Mouse (Mus musculus) myocyte (in vitro differentiated cells): ENCODE data around the gene Yif1b. TPM values are rescaled to one million over a fixed set of nuclear protein-coding genes. Genes with fewer than 3 reads are reported as not detected.
"Not testable (repeated sequence)": the region's sequence is repeated elsewhere in the genome, so short reads cannot be mapped to it uniquely, and the experiment has no call there.

Experiments
- H3K27me3 ChIP-seq: one replicate; pipeline ENCODE4 v1.6.1; 2011; ENCODE audit not compliant: control insufficient read depth, insufficient read depth, insufficient read length
- H3K36me3 ChIP-seq: one replicate; pipeline ENCODE4 v1.6.1; 2011; ENCODE audit not compliant: control insufficient read depth, insufficient read depth
- H3K4me2 ChIP-seq: one replicate; pipeline ENCODE4 v1.6.1; 2011; ENCODE audit warnings: low read depth, control low read depth
- H3K4me3 ChIP-seq: one replicate; pipeline ENCODE4 v1.5.1; 2011; ENCODE audit warnings: mild to moderate bottlenecking, control low read depth, moderate library complexity
- H3K79me2 ChIP-seq: one replicate; pipeline ENCODE4 v1.6.1; 2011; ENCODE audit not compliant: control insufficient read depth, insufficient read depth
- H3ac ChIP-seq: one replicate; pipeline ENCODE4 v1.6.1; 2011; ENCODE audit not compliant: control insufficient read depth, insufficient read length
- CEBPB ChIP-seq: IDR thresholded peaks from 2 replicates; pipeline ENCODE4 v1.6.1; 2011; ENCODE audit warnings: mild to moderate bottlenecking, moderate library complexity; ENCODE audit not compliant: poor library complexity, insufficient read depth, severe bottlenecking
- E2F4 ChIP-seq: IDR thresholded peaks from one replicate; pipeline ENCODE4 v1.6.1; 2011; ENCODE audit warnings: mild to moderate bottlenecking, control low read depth, moderate library complexity; ENCODE audit not compliant: insufficient read depth
- MAX ChIP-seq: IDR thresholded peaks from one replicate; pipeline ENCODE4 v1.6.1; 2011; ENCODE audit warnings: low read depth, mild to moderate bottlenecking, control low read depth
- MYOD1 ChIP-seq, 3 experiments: IDR thresholded peaks; one replicate each; pipeline ENCODE4 v1.6.1; 2011; ENCODE audit warnings: control low read depth in 2 of 3, low read depth in 2 of 3, mild to moderate bottlenecking in 2 of 3, moderate library complexity in 1 of 3; ENCODE audit not compliant: insufficient read length in 2 of 3, control insufficient read depth in 1 of 3
- MYOG ChIP-seq, 3 experiments: IDR thresholded peaks; one replicate each; pipeline ENCODE4 v1.6.1; 2011; ENCODE audit warnings: control low read depth in 2 of 3, low read depth in 2 of 3, mild to moderate bottlenecking in 2 of 3; ENCODE audit not compliant: insufficient read length in 2 of 3, control insufficient read depth in 1 of 3, insufficient read depth in 1 of 3
- POLR2A ChIP-seq: IDR thresholded peaks from one replicate; pipeline ENCODE4 v1.6.1; 2011; ENCODE audit warnings: low read depth, mild to moderate bottlenecking, control low read depth, moderate library complexity; ENCODE audit not compliant: insufficient read length
- POLR2AphosphoS2 ChIP-seq: IDR thresholded peaks from one replicate; pipeline ENCODE4 v1.6.1; 2011; ENCODE audit warnings: low read depth, control low read depth; ENCODE audit not compliant: insufficient read length
- REST ChIP-seq: IDR thresholded peaks from one replicate; pipeline ENCODE4 v1.6.1; 2011; ENCODE audit warnings: mild to moderate bottlenecking, control low read depth, moderate library complexity; ENCODE audit not compliant: insufficient read depth, insufficient read length
- SRF ChIP-seq: IDR thresholded peaks from one replicate; pipeline ENCODE4 v1.6.1; 2011; ENCODE audit warnings: low read depth; ENCODE audit not compliant: control insufficient read depth, insufficient read length
- TCF12 ChIP-seq: IDR thresholded peaks from one replicate; pipeline ENCODE4 v1.6.1; 2011; ENCODE audit warnings: mild to moderate bottlenecking, control low read depth; ENCODE audit not compliant: poor library complexity, insufficient read depth, severe bottlenecking
- TCF3 ChIP-seq: IDR thresholded peaks from one replicate; pipeline ENCODE4 v1.6.1; 2011; ENCODE audit warnings: low read depth, control low read depth; ENCODE audit not compliant: insufficient read length
- USF1 ChIP-seq: IDR thresholded peaks from one replicate; pipeline ENCODE4 v1.6.1; 2011; ENCODE audit warnings: low read depth, mild to moderate bottlenecking, control low read depth, moderate library complexity
- polyA plus RNA-seq: library from polyadenylated mRNA; unstranded; fragments of >200 nt; fragmentation: generic; extraction: Trizol; gene quantifications from one replicate; pipeline ENCODE4 v1.2.1, GENCODE M21; 2012; ENCODE audit warnings: missing spikeins

Gene Yif1b
- polyA plus RNA-seq, 1 experiment: 166 TPM

GRCm38 (mm10) chr7:29232247-29233013 is 5.7 kb upstream of the Yif1b start, which contains the start of gene Kcnk6:
TSS of gene Kcnk6 (minus strand) at chr7:29232515.
- H3K36me3 ChIP-seq: no peaks in the 10 kb centered on the region
- no peaks in the 10 kb centered on the region for H3K79me2 ChIP-seq
- no peak within 1 kb of the TSS for H3K4me2 ChIP-seq
- H3K4me3 ChIP-seq: no peak within 1 kb of the TSS
- TF ChIP-seq TCF3 (no peak), MYOD1 (IDR thresholded peaks at IDR 0.05; ENCODE audit: control insufficient read depth in 1 of 3, insufficient read length in 2 of 3, low read depth in 2 of 3) (no peak), SRF (no peak), MYOG (IDR thresholded peaks at IDR 0.05; ENCODE audit: control insufficient read depth in 1 of 3, insufficient read depth in 1 of 3, insufficient read length in 2 of 3, low read depth in 2 of 3) (peak in 1 of 3 experiments; percentile 10), USF1 (no peak), E2F4 (no peak)
- H3K27me3 ChIP-seq: no peaks in the 10 kb centered on the region
- no peak within 1 kb of the TSS for H3ac ChIP-seq

DNA sequence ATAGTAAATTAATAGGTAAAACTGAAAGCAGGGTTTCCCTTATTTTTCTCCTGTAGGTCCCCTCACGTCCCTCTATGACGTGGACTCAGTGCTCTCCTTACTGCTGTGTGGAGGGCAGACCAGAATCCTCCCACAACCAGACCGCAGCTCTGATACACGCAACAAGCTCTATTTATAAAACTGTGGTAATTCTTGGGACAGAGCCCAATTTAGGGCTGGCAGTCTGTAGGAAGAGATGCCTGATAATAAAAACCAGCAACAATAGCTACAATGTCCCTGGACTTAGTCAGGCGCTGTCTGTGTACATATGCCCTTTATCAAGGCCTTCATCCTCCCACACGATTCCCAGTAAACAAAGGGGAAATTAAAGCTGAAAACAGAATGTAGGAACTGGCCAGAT is 4.4 kb upstream of the Yif1b start:
- Histone ChIP-seq H3ac (no peak overlapping the region), H3K36me3 (no peaks in the 10 kb centered on the region), H3K79me2 (peaks cover 1% of the 10 kb centered on the region), H3K4me2 (peak overlapping the region; percentile 57), H3K4me3 (no peak overlapping the region), H3K27me3 (no peaks in the 10 kb centered on the region)
- no peak for TF ChIP-seq USF1
- no peak for TF ChIP-seq POLR2AphosphoS2
- TF ChIP-seq REST: no peak
- TF ChIP-seq MYOD1 (IDR thresholded peaks at IDR 0.05; ENCODE audit: control insufficient read depth in 1 of 3, insufficient read length in 2 of 3, low read depth in 2 of 3): no peak
- TF ChIP-seq TCF12: no peak
- no peak for TF ChIP-seq CEBPB
- TF ChIP-seq MYOG (IDR thresholded peaks at IDR 0.05; ENCODE audit: control insufficient read depth in 1 of 3, insufficient read depth in 1 of 3, insufficient read length in 2 of 3, low read depth in 2 of 3): no peak
- TF ChIP-seq E2F4: no peak
- TF ChIP-seq MAX: no peak

DNA sequence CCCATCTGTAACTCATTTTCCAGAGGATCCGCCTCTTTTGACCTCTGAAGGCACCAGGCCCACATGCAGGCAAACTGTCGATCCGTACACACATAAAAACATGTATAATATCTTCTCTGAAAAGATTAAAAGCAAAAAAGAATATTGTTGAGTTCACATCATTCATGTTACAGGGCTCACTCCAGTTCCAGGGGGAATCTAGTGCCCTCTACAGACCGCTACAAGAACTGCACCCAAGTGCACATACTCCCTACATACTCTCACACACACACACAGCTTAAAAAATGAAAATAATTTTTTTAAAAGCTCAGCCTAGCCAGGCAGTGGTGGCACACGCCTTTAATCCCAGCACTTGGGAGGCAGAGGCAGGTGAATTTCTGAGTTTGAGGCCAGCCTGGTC is 3.5 kb upstream of the Yif1b start:
- H3K79me2 ChIP-seq: peaks cover 11% of the 10 kb centered on the region

DNA sequence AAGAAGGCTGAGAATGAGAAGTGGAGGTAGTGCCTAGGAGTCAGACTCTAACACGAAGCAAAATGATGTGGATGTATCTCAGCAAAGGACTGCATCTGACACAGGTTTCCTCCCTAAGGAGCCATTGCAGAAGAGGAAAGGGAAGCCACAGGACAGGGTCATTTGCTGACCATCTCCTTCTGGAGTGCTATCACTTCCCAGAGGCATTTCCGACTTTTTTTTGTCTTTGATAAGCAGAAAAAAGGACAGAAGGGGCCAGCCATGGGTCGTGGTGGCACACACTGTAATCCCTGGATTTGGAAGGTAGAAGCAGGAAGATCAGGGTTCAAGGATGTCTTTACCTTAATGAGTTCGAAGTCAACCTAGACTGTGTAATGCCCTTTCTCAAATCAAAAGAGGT is 1.5 kb upstream of the Yif1b start:
- Histone ChIP-seq H3ac (no peak overlapping the region), H3K27me3 (no peaks in the 10 kb centered on the region), H3K36me3 (no peaks in the 10 kb centered on the region), H3K4me2 (no peak overlapping the region), H3K79me2 (peaks cover 11% of the 10 kb centered on the region), H3K4me3 (no peak overlapping the region)
- TF ChIP-seq SRF (no peak), E2F4 (no peak), TCF3 (no peak), MYOG (IDR thresholded peaks at IDR 0.05; ENCODE audit: control insufficient read depth in 1 of 3, insufficient read depth in 1 of 3, insufficient read length in 2 of 3, low read depth in 2 of 3) (no peak), MYOD1 (IDR thresholded peaks at IDR 0.05; ENCODE audit: control insufficient read depth in 1 of 3, insufficient read length in 2 of 3, low read depth in 2 of 3) (no peak), USF1 (no peak), POLR2AphosphoS2 (no peak), CEBPB (no peak), REST (no peak), POLR2A (no peak), TCF12 (no peak), MAX (no peak)

More for the DNA sequence above, 3.5 kb upstream of the Yif1b start:
- H3K27me3 ChIP-seq: no peaks in the 10 kb centered on the region
- H3K4me2 ChIP-seq: no peak overlapping the region
- no peaks in the 10 kb centered on the region for H3K36me3 ChIP-seq
- H3ac ChIP-seq: no peak overlapping the region
- TF ChIP-seq SRF (no peak), POLR2AphosphoS2 (no peak), MYOD1 (IDR thresholded peaks at IDR 0.05; ENCODE audit: control insufficient read depth in 1 of 3, insufficient read length in 2 of 3, low read depth in 2 of 3) (no peak), MAX (no peak), CEBPB (no peak), TCF3 (no peak), E2F4 (no peak), MYOG (IDR thresholded peaks at IDR 0.05; ENCODE audit: control insufficient read depth in 1 of 3, insufficient read depth in 1 of 3, insufficient read length in 2 of 3, low read depth in 2 of 3) (no peak), POLR2A (no peak), REST (no peak), USF1 (no peak), TCF12 (no peak)
- H3K4me3 ChIP-seq: no peak overlapping the region

GRCm38 (mm10) chr7:29237596-29237995 is 533 bp upstream of the Yif1b start:
- peak overlapping the region; percentile 65 for H3ac ChIP-seq
- peaks cover 11% of the 10 kb centered on the region for H3K79me2 ChIP-seq
- H3K27me3 ChIP-seq, H3K36me3 ChIP-seq: not testable (repeated sequence)
- H3K4me2 ChIP-seq: peak overlapping the region; percentile 87
- H3K4me3 ChIP-seq: peak overlapping the region; percentile 57
